Mouse (Mus musculus): ENCODE measurements around the gene Gpr35. TPM values are rescaled to one million over a fixed set of nuclear protein-coding genes. Genes with fewer than 3 reads are reported as not detected.

Gene Gpr35
- polyA plus RNA-seq, 1 experiment, result 0.21 TPM

- H3K4me1 ChIP-seq (ENCODE audit: control insufficient read depth, insufficient read depth, low read length), result no peaks in the 10 kb centered on the region
- H3K4me3 ChIP-seq (ENCODE audit: insufficient read depth, low read length), result no peak overlapping the region
- no peak overlapping the region for H3K27ac ChIP-seq (ENCODE audit: insufficient read depth, low read length)
- TF ChIP-seq CTCF (IDR thresholded peaks at IDR 0.05; ENCODE audit: borderline replicate concordance, insufficient read depth, low read length) (no peak), POLR2A (IDR thresholded peaks at IDR 0.05; ENCODE audit: low read depth, low read length) (no peak)
Measured at GRCm38 (mm10) chr1:93031199-93031598, 80.5 kb downstream of the Gpr35 start.

GRCm38 (mm10) chr1:93033989-93034388, 83.3 kb downstream of the Gpr35 start:
- H3K4me1 ChIP-seq (ENCODE audit: control insufficient read depth, insufficient read depth, low read length), result no peaks in the 10 kb centered on the region
- TF ChIP-seq CTCF (IDR thresholded peaks at IDR 0.05; ENCODE audit: borderline replicate concordance, insufficient read depth, low read length), result no peak
- no peak for TF ChIP-seq POLR2A (IDR thresholded peaks at IDR 0.05; ENCODE audit: low read depth, low read length)
- no peak overlapping the region for H3K4me3 ChIP-seq (ENCODE audit: insufficient read depth, low read length)
- H3K27ac ChIP-seq (ENCODE audit: insufficient read depth, low read length), result no peak overlapping the region

- H3K27ac ChIP-seq (ENCODE audit: insufficient read depth, low read length), result no peak overlapping the region
- H3K4me1 ChIP-seq (ENCODE audit: control insufficient read depth, insufficient read depth, low read length), result no peaks in the 10 kb centered on the region
- TF ChIP-seq CTCF (IDR thresholded peaks at IDR 0.05; ENCODE audit: borderline replicate concordance, insufficient read depth, low read length), result no peak
- TF ChIP-seq POLR2A (IDR thresholded peaks at IDR 0.05; ENCODE audit: low read depth, low read length), result no peak
- no peak overlapping the region for H3K4me3 ChIP-seq (ENCODE audit: insufficient read depth, low read length)
Measured at GRCm38 (mm10) chr1:93035981-93036380, 85.3 kb downstream of the Gpr35 start.

Other genes with a start within 250 kb of the Gpr35 start
- gene Gpc1, start 119.2 kb upstream of the Gpr35 start, polyA plus RNA-seq (2011; ENCODE audit: insufficient read length, low read depth, missing spikeins), result 105 and 112 TPM in 2 replicates
- gene Ankmy1, start 48.0 kb upstream of the Gpr35 start, polyA plus RNA-seq (2011; ENCODE audit: insufficient read length, low read depth, missing spikeins), result 0.25 and 0.45 TPM in 2 replicates
- gene Dusp28, start 43.9 kb upstream of the Gpr35 start, polyA plus RNA-seq (2011; ENCODE audit: insufficient read length, low read depth, missing spikeins), result 3.0 and 3.3 TPM in 2 replicates
- 30.9 and 33.3 TPM in 2 replicates for gene Rnpepl1, start 40.1 kb upstream of the Gpr35 start, polyA plus RNA-seq (2011; ENCODE audit: insufficient read length, low read depth, missing spikeins)
- 9.4 and 11.1 TPM in 2 replicates for gene Capn10, start 16.5 kb upstream of the Gpr35 start, polyA plus RNA-seq (2011; ENCODE audit: insufficient read length, low read depth, missing spikeins)
- gene Aqp12, start 55.5 kb downstream of the Gpr35 start, polyA plus RNA-seq (2011; ENCODE audit: insufficient read length, low read depth, missing spikeins), result not detected in 2 replicates
- gene Kif1a, start 151.1 kb downstream of the Gpr35 start, polyA plus RNA-seq (2011; ENCODE audit: insufficient read length, low read depth, missing spikeins), result 29.3 and 42.6 TPM in 2 replicates
- gene Agxt, start 184.4 kb downstream of the Gpr35 start, polyA plus RNA-seq (2011; ENCODE audit: insufficient read length, low read depth, missing spikeins), result not detected in 2 replicates
- gene 2310007B03Rik, start 210.1 kb downstream of the Gpr35 start, polyA plus RNA-seq (2011; ENCODE audit: insufficient read length, low read depth, missing spikeins), result not detected in 2 replicates
- gene Crocc2, start 217.9 kb downstream of the Gpr35 start, polyA plus RNA-seq (2011; ENCODE audit: insufficient read length, low read depth, missing spikeins), result 0.20 and 0.32 TPM in 2 replicates